Mouse (Mus musculus): ENCODE measurements around the gene Dusp23.

- no peak for TF ChIP-seq POLR2A (IDR thresholded peaks at IDR 0.05; ENCODE audit: insufficient read depth, low read depth, low read length)
- TF ChIP-seq CTCF (IDR thresholded peaks at IDR 0.05; ENCODE audit: insufficient read depth, low read depth, low read length): no peak
Measured at GRCm38 (mm10) chr1:172670716-172671115, 38.0 kb upstream of the Dusp23 start.

All from olfactory bulb, adult 2 months (tissue).